ENCODE assay signal across 20 mouse cellular contexts in the genomic region with DNA sequence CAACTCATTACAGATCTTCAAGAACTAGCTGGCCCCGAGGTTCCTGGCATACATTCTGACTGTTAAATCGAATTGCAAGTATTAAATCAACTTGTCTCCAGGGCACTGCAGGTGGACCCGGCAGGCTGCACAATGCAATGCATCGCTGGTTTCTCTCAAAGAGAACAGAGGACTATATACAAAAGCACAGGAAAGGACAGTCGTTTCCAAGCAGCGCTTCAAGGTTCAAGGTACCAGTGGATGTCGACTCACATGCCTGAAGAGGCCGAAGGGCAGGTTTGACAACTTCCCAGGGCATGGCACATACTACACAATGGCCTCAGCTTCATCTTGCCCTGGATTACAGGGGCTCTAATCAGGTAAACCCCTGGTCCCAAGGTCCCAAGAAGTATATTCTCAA.
A peak's percentile ranks its signal among the peaks of the same experiment; 100 is the strongest.
DNase-seq lines count a peak whose midpoint lies in the region; ATAC-seq and TF ChIP-seq lines count a peak whose summit lies in the region.
"Had no signal": no experiment of that assay in that cellular context is flagged by ENCODE, and none has a peak within 500 bp of the region (broad histone marks: within the 10 kb centered on the region; RNA-seq: fewer than 3 reads in every experiment).

No protein-coding gene starts in this region.

- TF ChIP-seq CTCF in layer of hippocampus, adult 2 months (conservative IDR thresholded peaks at IDR 0.05) = no peak

- H3K9me3 ChIP-seq in hindbrain, embryonic 16.5 days (ENCODE audit: control insufficient read depth, low read length) = no peaks in the 10 kb centered on the region
- no peaks in the 10 kb centered on the region for H3K9me3 ChIP-seq in kidney, embryonic 14.5 days (ENCODE audit: control insufficient read depth, low read length)
- H3K9me3 ChIP-seq in limb, embryonic 10.5 days (replicated peaks) = no peaks in the 10 kb centered on the region
- H3K9me3 ChIP-seq: embryonic facial prominence, embryonic 15.5 days; heart, embryonic 15.5 days had no signal

- no peak for ATAC-seq in hindbrain, embryonic 16.5 days
- ATAC-seq in kidney, embryonic 14.5 days (ENCODE audit: low FRiP score, low TSS enrichment) = 0 out of 2 replicates have a peak, but pooled peaks have one; percentile 43
- ATAC-seq: forebrain, embryonic 16.5 days; intestine, embryonic 16.5 days; liver, postnatal 0 days had no signal

- H3K4me2 ChIP-seq in hindbrain, embryonic 16.5 days (ENCODE audit: low read length) = no peak overlapping the region
- no peak overlapping the region for H3K4me2 ChIP-seq in kidney, embryonic 14.5 days (replicated peaks; ENCODE audit: low read depth, low read length)
- H3K4me2 ChIP-seq: embryonic facial prominence, embryonic 15.5 days; heart, embryonic 15.5 days had no signal

- DNase-seq in layer of hippocampus, adult 2 months (ENCODE audit: low spot score in 2 of 2) = no peak
- no peak for DNase-seq in layer of hippocampus, postnatal 25 days (ENCODE audit: extremely low spot score in 1 of 2, low spot score in 1 of 2)
- DNase-seq in kidney, postnatal 4 days = peak; percentile 18 to 49
- no peak for DNase-seq in limb, embryonic 10.5 days (ENCODE audit: low spot score)
- no peak for DNase-seq in adrenal gland, postnatal 14 days
- DNase-seq: adrenal gland, postnatal 36 days; B cell, adult 2 months; gastrocnemius, postnatal 36 days; heart, postnatal 4 days; left cerebral cortex, postnatal 4 days; liver, postnatal 0 days; lung, postnatal 14 days; thymus, postnatal 4 days had no signal

- H3K27me3 ChIP-seq in hindbrain, embryonic 16.5 days (replicated peaks; ENCODE audit: control insufficient read depth, insufficient read depth, low read length) = no peaks in the 10 kb centered on the region
- no peaks in the 10 kb centered on the region for H3K27me3 ChIP-seq in kidney, embryonic 14.5 days (ENCODE audit: control insufficient read depth, insufficient read depth, low read length)
- H3K27me3 ChIP-seq in limb, embryonic 10.5 days (ENCODE audit: low read depth, poor library complexity, severe bottlenecking) = no peaks in the 10 kb centered on the region
- H3K27me3 ChIP-seq: embryonic facial prominence, embryonic 15.5 days; heart, embryonic 15.5 days had no signal

- peaks cover 25% of the 10 kb centered on the region for H3K4me1 ChIP-seq in hindbrain, embryonic 16.5 days (ENCODE audit: control insufficient read depth, insufficient read depth, low read depth, low read length)
- H3K4me1 ChIP-seq in kidney, embryonic 14.5 days (ENCODE audit: control insufficient read depth, insufficient read depth, low read length) = peaks cover 7% of the 10 kb centered on the region; the same call in 1 of the 2 replicates
- no peaks in the 10 kb centered on the region for H3K4me1 ChIP-seq in limb, embryonic 10.5 days
- H3K4me1 ChIP-seq: embryonic facial prominence, embryonic 15.5 days had no signal

- 29% methylated on average over 8 of the region's 8 CpGs for WGBS in hindbrain, embryonic 16.5 days
- WGBS in kidney, embryonic 14.5 days = 38% methylated on average over 8 of the region's 8 CpGs
- 84% methylated on average over 8 of the region's 8 CpGs for WGBS in limb, embryonic 10.5 days

- H3K36me3 ChIP-seq in hindbrain, embryonic 16.5 days (ENCODE audit: control insufficient read depth, insufficient read depth, low read length) = no peaks in the 10 kb centered on the region
- no peaks in the 10 kb centered on the region for H3K36me3 ChIP-seq in kidney, embryonic 14.5 days (ENCODE audit: control insufficient read depth, insufficient read depth, low read length)
- no peaks in the 10 kb centered on the region for H3K36me3 ChIP-seq in limb, embryonic 10.5 days
- H3K36me3 ChIP-seq: embryonic facial prominence, embryonic 15.5 days had no signal

- H3K27ac ChIP-seq in layer of hippocampus, adult 2 months = peak overlapping the region; percentile 51; the same call in 1 of the 2 replicates
- H3K27ac ChIP-seq in hindbrain, embryonic 16.5 days (ENCODE audit: low read depth, low read length) = peak overlapping the region; percentile 17; the same call in 1 of the 2 replicates
- H3K27ac ChIP-seq in kidney, embryonic 14.5 days (ENCODE audit: low read depth, low read length) = no peak overlapping the region
- H3K27ac ChIP-seq in limb, embryonic 10.5 days = no peak overlapping the region
- H3K27ac ChIP-seq: embryonic facial prominence, embryonic 15.5 days; heart, embryonic 15.5 days; left cerebral cortex, adult 2 months had no signal

- no peak overlapping the region for H3K4me3 ChIP-seq in layer of hippocampus, adult 2 months
- H3K4me3 ChIP-seq in hindbrain, embryonic 16.5 days (ENCODE audit: low read length) = no peak overlapping the region
- no peak overlapping the region for H3K4me3 ChIP-seq in kidney, embryonic 14.5 days (ENCODE audit: low read length)
- H3K4me3 ChIP-seq in limb, embryonic 10.5 days = no peak overlapping the region
- H3K4me3 ChIP-seq: embryonic facial prominence, embryonic 15.5 days; heart, embryonic 15.5 days; left cerebral cortex, adult 2 months had no signal

- no peak overlapping the region for H3K9ac ChIP-seq in hindbrain, embryonic 16.5 days (ENCODE audit: low read depth, low read length)
- no peak overlapping the region for H3K9ac ChIP-seq in kidney, embryonic 14.5 days (ENCODE audit: low read depth, low read length)
- H3K9ac ChIP-seq: embryonic facial prominence, embryonic 15.5 days; heart, embryonic 15.5 days; liver, postnatal 0 days had no signal

Comparison
In these comparisons a context has a peak if more than half of its experiments do, and no peak if none do; other contexts are left out.
1. DNase-seq: peak in kidney, postnatal 4 days (2 of 2); none in layer of hippocampus, adult 2 months (0 of 2), layer of hippocampus, postnatal 25 days (0 of 2), limb, embryonic 10.5 days (single experiment) and adrenal gland, postnatal 14 days (single experiment).
2. H3K27ac ChIP-seq: peak in layer of hippocampus, adult 2 months (single experiment) and hindbrain, embryonic 16.5 days (single experiment); none in kidney, embryonic 14.5 days (single experiment) and limb, embryonic 10.5 days (single experiment).